Mouse (Mus musculus) T-helper 1 cell (primary cell): Measurements from ENCODE around the gene Mtm1.

Experiments used
- in situ Hi-C: fragments of 300-600 bp; cut with MboI, MseI; formaldehyde crosslinking; loops from one replicate; pipeline ENCODE4 v1.15.1; 2025; ENCODE audit warnings: high pct_unique_total_duplicates

Mtm1 gene

GRCm38 (mm10) chrX:71210467-71210866 lies at the start of gene Mtm1:
Gene Mtm1 (plus strand): TSS chrX:71210767.
- in situ Hi-C loops: no loop called here

DNA sequence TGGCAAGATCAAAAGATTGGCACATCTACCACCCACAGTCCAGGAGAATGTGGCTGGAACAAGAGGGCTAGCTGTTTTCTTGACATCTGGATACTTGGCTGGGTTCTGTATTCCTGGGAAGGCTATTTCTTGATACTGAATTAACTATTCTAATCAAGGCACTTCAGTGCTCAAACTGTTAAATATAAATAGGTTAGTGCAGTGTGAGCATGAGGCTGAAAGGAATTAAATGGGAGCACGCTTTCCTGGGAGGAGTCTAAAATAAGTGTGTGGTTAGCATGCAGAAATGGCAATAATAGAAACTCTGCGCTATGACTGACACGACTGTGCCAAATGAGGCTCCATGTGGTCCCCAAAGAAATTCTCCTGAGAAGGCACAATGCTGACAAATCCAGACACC lies 29.0 kb upstream of the Mtm1 start:
- in situ Hi-C loops: no loop called here

DNA sequence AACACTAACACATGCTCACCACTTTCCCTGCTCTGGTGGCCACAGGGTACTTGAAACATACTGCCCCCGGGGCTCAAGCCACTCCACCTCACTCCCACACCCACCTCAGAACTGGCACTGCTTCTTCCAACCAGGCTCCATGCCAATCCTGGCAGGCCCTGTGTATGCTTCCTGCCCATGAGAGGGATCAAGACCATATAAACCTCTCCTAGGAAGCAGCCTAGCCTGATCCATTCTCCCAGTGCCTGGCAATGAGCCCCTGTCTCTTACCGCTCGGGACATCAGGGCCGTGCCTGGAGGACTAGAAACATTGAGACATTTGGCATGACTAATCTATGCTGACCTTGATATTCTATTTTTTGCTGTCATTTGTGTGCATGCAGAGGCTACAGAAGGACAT lies 26.9 kb upstream of the Mtm1 start:
- in situ Hi-C loops: no loop called here

GRCm38 (mm10) chrX:71186396-71186795 lies 24.2 kb upstream of the Mtm1 start:
- in situ Hi-C loops: no loop called here

- in situ Hi-C loops: no loop called here
These were observed 5.8 kb upstream of the Mtm1 start for GRCm38 (mm10) chrX:71204776-71205175.

- in situ Hi-C loops: no loop called here
These were observed 4.6 kb upstream of the Mtm1 start for GRCm38 (mm10) chrX:71205821-71206542.

GRCm38 (mm10) chrX:71206595-71206994 lies 4.0 kb upstream of the Mtm1 start:
- in situ Hi-C loops: no loop called here

- in situ Hi-C loops: no loop called here
These were observed 2.3 kb downstream of the Mtm1 start for GRCm38 (mm10) chrX:71212911-71213310.

DNA sequence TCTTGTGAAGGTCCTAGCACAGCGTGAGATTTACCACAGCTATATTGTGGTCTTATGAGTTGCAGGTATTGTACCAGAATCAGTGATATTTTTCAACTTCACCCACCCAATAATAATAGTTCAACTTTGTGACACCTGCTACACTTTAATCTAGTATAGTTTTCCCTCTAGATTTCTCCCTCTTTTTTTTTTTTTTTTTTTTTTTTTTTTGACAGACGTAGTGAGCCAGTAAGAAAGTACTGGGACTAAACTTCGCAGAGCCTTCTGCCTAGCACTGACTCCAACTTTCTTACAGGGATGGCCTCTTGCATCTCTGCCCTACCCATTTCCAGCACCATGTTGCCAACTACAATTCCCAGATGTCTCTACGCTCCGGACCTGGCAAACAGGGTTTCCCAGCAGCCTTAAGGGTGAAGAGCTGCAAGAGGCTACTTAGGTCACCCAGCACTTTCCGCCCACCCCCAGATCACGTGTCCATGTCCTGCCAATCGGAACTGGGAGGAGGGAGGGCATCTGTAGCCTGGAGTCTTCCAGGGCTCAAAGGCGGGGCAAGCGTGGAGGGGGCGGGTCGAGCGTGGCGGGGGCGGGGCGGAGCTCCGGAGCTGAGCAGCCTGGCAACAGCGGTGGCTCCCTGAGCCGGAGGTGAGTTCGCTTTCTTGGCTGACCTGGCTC lies 4.0 kb downstream of the Mtm1 start:
- in situ Hi-C loops: no loop called here

- in situ Hi-C loops: no loop called here
These were observed 4.6 kb downstream of the Mtm1 start for GRCm38 (mm10) chrX:71215113-71215708.

DNA sequence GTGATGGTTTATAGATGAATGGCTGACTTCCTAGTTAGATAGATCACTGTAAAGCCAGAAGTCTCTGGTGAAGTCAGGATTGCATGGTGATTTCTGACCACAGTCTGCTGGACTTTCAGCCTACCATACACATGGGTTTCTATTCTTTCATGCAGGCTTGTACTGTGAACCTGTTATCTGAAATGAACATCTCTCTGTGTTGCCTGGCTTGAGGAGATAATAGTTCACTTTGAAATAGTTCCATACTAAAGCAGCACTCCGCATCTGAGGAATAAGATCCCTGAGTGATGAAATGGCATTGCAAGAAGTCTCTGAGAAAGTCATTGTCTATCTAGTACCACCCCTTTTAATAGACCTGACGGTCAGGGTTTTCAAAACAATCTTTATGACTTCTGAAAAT lies 6.3 kb downstream of the Mtm1 start:
- in situ Hi-C loops: no loop called here

DNA sequence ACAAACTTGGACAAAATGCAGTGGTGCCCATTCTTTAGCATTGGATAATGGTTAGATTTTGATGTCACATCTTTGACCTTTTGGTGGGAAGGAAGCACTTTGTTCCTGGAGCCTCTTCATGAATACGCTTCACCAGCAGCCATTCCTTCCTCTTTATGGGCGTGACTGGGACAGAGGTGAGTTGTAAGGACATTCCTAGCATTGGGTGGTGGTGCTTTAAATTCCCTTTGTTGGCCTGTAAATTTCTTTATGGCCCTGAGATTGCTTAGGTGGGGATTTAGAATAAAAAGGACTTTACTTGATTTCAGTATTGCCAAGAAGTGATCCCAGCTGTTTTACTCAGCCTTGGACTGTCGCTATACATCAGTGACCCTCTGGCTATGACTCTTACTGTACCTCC lies 8.3 kb downstream of the Mtm1 start:
- in situ Hi-C loops: no loop called here

DNA sequence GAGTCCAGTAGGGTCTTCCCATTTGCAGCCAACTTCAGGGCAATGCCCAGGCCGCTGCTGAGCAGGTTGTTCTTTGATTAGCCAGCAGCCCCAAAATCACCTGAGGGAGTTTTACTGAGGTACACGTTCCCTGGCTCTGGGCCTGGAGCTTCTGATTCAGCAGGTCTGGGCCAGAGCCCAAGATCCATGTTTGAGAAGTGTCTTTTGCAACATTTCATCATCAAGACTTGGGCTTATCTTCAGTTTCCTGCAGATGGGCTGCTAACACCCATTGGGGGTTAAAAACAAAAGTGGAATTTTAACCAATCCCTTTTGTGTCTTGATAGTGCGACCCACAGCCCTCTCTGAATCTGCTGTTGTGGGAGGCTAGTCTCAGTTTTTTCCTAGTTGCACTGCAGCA lies 10.3 kb downstream of the Mtm1 start:
- in situ Hi-C loops: no loop called here

DNA sequence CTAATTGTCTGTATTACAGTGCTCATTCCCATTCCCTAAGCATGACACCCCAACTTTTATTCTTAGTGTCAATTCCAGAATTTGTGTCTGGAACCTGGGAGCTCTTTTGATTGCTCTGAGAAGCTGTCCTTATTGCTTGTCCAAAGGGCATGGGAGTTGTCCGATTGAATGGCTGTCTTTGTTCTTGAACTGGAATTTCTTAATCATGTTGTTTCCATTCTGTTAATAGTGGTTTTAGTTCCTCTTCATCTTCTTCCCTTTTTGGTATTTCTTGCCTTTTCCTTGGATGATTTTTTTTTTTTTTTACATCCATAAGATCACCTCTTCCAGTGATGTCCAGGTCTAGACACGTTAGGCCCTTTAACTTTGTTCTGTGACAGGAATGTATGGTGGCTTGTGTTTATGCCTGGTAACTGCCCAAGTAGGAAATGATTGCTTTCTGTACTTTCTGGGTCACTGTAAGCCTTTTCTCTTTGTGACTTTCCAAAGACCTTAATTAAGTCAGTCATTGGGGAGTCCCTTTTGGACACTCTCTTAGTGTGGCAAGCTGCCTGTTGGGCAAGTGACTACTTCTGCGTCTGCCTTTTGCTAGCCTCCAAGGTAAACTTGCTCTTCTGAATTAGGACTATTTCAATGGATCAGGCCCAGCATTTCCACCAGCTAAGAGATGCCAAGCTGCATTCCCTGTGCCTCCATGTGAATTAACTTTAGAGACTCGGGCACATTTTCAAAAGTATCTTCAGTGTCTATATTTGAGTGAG lies 12.3 kb downstream of the Mtm1 start:
- in situ Hi-C loops: no loop called here

GRCm38 (mm10) chrX:71226881-71227280 lies 16.3 kb downstream of the Mtm1 start:
- in situ Hi-C loops: no loop called here

- in situ Hi-C loops: no loop called here
These were observed 17.6 kb downstream of the Mtm1 start for GRCm38 (mm10) chrX:71228200-71228599.

DNA sequence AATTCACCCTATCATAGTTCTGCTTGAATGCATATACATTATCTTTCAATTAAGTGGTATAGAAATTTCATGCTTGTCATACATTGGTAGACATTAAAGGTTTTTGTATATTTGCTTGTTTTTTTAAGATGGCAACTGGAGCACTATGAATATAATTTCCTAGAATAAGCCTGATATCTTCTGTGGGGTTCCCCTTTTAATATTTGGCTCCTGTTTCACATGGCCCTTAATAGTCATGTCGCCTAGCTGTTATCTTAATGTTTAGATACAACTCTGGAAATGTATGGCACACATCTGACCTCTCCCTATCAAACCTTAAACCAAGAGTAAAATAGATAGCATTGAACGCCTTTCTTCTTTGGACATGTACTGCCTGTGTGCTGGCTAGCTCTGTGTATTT lies 20.3 kb downstream of the Mtm1 start:
- in situ Hi-C loops: no loop called here

DNA sequence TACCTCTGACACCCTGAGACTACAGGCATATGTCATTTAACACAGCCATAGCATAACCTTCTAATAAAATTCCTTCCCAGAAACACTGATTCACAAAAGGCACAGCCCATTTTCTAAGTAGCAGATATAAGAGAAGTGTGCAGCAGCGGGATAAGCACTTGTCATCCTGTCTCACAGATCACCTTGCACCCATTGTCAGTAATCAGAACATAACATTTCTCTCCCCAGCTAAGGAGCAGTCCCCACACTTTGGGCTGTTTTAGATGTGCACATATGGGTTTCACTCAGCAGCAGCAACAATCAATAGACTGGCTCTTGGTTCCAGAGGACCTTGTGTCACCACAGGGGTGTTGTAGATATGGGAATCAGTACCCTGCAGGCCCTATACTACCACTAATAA lies 45.9 kb downstream of the Mtm1 start:
- in situ Hi-C loops: no loop called here

- in situ Hi-C loops: no loop called here
These were observed 50.3 kb downstream of the Mtm1 start for GRCm38 (mm10) chrX:71260857-71261256.

- in situ Hi-C loops: no loop called here
These were observed 53.7 kb downstream of the Mtm1 start for GRCm38 (mm10) chrX:71264316-71264715.

- in situ Hi-C loops: no loop called here
These were observed 58.4 kb downstream of the Mtm1 start for GRCm38 (mm10) chrX:71268972-71269371.

GRCm38 (mm10) chrX:71274150-71274549 lies 63.6 kb downstream of the Mtm1 start:
- in situ Hi-C loops: no loop called here
